Mouse (Mus musculus) cerebellum, adult 11 months (tissue): ENCODE measurements around the gene Frrs1.
A peak's percentile ranks its signal among the peaks of the same experiment; 100 is the strongest.
"Not testable (repeated sequence)": the region's sequence is repeated elsewhere in the genome, so short reads cannot be mapped to it uniquely, and the experiment has no call there.

Source experiments
- DNase-seq: peaks from one replicate; pipeline ENCODE4 v3.0.0; 2022

Frrs1 gene

DNA sequence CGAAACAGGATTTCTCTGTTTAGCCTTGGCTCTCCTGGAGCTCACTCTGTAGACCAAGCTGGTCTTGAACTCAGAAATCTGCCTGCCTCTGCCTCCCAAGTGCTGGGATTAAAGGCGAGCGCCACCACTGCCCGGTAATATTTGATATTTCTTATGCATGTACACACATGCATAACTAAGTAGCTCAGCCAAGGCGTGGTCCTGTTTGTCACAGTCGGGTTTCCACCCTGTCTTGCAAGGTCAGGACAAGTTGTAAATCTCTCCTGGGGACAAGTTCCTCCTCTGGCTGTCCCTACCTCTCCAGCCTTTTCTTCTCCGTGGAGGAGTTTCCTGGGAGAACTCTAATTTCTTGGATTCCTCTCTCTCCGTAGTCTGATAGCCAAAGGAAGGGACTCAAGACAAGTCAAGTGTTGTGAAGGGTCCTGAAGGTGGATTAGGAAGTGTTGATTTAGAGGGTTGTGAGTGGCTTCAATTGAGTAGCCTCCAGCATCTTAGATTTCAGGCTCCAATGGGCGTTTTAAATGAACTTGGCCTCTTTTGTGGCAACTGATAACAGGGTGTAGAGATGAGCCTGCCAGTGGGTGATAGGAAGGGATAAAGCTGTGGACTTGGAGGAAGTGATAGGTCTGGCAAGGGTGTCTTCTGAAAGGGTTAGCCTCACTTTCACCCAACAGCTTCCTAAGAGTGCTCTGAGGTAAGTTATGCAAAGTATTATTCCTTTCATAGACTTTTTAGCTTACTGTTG, at the start of gene Frrs1:
Gene Frrs1, plus strand, starts transcription at position 524 of the 745 bp plus-strand sequence.
- DNase-seq = no peak

DNA sequence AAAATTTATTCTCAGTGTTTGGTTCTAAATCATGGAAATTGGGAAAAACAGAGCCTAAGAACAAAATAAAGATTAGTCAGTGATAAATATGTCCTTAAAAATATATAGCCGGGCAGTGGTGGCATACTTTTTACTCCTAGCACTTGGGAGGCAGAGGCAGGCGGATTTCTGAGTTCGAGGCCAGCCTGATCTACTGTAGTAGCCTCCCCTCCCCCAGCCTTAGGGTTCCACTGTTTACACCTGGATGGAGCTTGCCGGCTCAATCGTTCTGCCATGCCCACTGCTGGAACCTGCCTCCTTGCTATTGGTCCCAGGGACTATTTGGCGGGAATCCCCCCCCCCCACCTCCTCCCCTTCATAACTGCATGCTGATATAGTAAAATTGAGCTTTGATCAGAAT, 48.9 kb upstream of the Frrs1 start:
- not testable (repeated sequence) for DNase-seq

- no peak for DNase-seq
Observed at GRCm38 (mm10) chr3:116812946-116813345, 46.3 kb upstream of the Frrs1 start.

GRCm38 (mm10) chr3:116815305-116815797, 43.9 kb upstream of the Frrs1 start:
- no peak for DNase-seq

GRCm38 (mm10) chr3:116815916-116816315, 43.3 kb upstream of the Frrs1 start:
- DNase-seq = no peak

DNA sequence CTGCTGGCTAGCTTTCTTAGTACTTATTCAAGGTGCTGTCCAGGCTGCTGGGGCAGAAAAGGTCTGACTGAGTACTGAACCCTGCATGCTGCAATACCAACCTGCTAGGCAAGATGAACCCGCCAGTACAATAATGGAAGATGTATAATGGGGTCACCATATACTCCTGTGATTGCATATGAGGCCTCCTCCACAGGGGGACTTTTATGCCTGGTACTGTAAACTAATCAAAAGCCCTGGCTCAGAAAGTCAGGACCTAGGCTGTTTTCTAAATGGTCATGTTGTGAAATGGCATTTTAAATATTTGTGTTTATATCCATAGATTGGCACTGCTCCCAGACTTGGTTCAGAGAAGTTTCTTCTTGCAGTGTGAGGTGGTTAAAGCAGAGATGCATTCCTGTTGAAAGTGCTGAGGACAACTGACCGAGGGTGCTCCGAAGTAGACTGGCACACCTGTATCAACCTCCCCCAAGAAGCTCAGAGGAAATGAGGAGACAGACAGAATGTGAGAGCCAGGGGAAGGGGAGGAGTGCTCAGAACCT, 42.5 kb upstream of the Frrs1 start:
- DNase-seq = no peak

DNA sequence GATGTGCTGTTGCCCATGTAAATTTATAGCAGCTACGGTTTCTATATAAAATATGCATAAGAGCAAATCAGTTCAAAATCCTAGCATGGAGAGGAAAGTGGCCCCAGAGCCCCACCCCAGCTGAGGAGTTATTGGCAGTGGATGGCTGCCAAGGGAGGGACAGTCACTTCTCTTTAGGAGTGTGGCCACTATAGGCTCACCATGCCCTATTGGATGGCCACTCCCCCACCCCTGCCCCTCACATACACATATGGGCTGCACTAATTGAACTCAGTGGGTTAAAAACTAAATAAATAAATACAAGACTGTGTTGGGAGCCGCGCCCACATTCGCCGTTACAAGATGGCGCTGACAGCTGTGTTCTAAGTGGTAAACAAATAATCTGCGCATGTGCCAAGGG, 42.0 kb upstream of the Frrs1 start:
- no peak for DNase-seq

DNA sequence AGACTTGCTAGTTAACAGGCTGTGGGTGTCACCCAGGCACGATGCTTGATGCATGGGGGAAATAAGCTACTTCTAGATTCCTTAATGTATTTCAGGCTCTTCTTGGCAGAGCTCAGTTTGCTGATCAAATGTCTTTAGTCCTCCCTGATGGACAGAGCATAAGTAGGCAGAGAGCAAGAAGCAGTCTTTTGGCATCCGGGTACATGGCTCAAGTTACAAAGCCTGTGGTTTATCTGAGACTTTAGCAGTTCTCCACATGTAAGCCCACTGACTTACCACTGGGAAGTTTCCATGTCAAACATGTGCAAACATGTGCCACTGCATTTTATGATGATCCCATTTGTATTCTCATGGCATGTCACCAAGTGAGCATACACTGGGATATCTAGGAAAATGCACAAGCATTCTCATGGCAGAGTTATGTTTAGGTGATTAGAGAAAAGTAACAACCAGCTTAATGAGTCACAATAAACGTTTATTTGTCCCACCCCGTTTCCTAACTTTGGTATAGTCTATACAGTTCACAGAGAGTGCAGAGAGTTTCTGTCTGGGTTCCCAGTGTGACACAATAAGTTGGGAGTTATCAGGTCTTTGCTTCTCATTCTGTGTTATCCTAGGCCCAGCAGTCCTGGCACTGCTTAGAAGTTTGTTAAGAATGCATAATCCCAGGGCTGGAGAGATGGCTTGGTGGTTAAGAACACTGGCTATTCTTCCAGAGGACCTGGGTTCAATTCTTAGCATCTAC, 32.6 kb upstream of the Frrs1 start:
- no peak for DNase-seq

GRCm38 (mm10) chr3:116829274-116829920, 29.9 kb upstream of the Frrs1 start:
- no peak for DNase-seq

DNA sequence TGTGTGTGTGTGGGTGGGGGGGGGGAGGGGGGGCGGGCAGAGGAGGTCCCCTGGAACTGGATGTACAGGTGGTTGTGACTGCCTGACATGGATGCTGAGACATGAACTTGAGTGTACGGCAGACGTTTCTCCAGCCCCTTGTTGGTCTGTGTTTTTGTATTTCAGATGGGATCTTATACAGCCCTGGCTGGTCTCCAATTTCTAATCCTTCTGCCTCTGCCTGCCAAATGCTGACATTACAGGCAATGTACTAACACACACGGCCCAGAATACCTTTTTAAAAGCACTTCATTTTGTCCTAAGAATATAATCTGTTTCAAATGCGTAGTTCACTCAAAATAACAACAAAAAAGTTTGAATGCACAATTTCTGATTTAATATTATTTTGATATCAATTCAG, 27.9 kb upstream of the Frrs1 start:
- no peak for DNase-seq

- no peak for DNase-seq
Observed at GRCm38 (mm10) chr3:116832526-116833310, 26.5 kb upstream of the Frrs1 start.

DNA sequence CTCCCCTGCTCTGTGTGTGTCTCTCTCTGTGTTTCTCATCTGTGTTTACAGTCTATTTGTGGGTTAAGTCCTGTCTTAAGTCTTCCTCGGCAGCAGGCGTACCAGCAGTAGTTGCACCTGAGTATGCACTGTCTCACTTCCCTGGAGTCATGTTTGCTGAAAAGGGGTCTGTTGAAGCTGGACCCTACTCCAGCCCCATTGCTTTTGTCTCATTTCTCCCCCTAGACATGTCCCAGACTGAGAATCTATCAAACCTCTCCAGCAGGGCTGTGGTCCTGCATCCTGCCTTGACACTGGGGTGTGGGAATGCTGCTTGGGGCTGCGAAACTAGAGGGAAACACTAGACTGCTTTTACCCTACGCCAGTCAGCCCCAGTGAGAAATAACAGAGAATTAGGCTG, 25.8 kb upstream of the Frrs1 start:
- DNase-seq = no peak

DNA sequence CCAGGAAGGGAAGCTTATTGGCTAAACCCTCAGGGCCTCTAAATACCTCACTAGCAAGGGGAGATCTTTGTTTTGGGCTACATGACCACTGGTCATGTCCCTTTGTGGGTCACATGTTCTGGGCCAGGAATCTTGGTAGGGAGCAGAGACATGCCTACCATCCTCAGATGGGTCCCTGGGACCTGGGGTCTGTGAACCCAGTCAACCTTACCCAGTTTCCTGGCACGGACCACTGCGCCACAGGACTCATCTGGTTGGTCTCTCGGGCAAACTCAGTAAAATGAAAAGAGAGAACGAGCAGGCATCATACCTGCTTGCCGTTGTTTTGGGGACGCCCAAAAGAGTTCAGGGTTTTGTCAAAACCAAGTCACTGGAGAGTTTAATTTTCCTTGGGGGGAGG, 25.0 kb upstream of the Frrs1 start:
- no peak for DNase-seq

DNA sequence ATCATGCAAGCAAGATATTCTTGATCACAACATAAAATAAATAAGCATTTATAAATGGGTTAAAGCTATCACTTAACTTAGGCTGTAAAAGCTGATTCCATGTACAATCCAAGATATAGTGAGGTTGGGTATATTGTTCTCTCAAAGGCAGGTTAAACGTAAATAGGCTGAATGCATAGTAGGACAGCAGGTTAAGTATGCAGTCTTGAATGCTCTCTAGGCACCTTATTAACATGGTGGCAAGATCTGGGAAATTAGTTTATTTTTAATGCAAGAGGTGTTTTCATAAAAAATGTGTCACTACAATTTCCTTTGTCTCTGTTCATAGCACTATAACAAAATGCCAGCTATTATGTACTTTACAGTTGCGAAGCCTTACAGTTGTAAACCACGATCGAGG, 23.9 kb upstream of the Frrs1 start:
- no peak for DNase-seq

- DNase-seq = peak; percentile 72
Observed at GRCm38 (mm10) chr3:116835770-116836680, 23.2 kb upstream of the Frrs1 start.

DNA sequence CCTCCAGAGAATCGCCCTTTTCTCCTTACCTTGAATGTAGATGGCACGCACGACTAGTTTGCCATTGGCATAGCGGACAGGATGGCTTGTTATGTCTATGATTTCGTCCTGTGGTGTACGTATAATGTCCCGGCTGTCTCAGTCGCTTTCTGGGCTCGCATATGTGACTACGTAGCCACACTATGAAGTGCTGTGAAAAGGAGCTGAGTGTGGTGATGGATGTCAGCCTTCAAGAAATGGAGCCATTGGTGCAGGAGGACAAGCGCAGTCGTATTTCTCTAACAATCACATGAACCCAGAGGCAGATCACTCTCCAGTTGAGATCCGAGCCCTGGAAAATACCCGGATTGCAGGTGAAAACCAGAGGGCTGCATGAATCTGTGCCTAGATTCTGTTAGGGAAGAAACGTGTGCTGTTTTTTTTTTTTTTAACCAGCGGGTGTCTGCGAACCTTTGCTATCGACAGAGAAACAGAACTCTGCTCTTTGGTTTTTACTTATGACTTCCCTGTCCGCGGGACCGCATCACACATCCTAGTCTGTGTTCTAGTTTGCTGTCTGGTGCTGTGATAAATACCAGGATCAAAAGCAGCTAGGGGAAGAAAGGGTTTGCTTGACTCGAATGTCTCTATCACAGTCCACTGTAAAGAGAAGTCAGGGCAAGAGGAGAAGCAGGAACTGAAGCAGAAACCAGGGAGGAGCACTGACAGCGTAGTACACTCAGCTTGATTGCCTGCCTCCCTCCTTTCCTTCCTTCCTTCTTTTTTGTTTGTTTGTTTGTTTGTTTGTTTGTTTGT, 22.4 kb upstream of the Frrs1 start:
- DNase-seq = no peak

- DNase-seq = no peak
Observed at GRCm38 (mm10) chr3:116841311-116841710, 18.0 kb upstream of the Frrs1 start.

DNA sequence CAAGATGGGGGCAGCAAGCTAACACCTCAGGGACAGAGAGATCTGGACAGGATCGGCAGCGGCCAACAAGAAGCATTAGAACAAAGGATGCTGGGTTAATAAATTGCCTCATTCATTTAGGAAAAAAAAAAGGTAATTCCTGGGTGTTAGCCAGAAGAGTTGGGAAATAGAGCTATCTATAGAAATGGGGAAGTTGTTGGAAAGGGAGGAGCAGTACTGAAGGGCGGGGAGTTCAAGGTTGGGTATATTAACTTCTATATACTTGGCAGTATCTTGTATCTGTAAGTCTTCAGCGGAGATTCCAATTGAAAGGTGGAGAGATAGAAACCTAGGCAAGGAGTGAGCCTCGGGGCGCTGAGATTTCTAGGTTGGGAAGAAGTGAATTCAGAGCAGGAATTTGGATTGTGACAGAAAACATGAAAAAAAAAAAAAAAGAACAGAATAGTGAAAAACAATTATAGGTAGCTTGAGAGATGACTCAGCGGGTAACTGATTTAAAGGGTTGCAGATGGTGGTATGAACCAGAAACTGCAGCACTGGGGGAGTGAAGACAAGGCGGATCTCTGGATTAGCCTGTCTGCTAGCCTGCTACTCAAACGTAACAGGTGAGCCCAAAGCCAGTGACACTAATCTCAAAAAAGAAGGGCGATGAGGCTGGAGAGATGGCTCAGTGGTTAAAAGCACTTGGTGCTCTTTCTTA, 14.2 kb upstream of the Frrs1 start:
- no peak for DNase-seq

DNA sequence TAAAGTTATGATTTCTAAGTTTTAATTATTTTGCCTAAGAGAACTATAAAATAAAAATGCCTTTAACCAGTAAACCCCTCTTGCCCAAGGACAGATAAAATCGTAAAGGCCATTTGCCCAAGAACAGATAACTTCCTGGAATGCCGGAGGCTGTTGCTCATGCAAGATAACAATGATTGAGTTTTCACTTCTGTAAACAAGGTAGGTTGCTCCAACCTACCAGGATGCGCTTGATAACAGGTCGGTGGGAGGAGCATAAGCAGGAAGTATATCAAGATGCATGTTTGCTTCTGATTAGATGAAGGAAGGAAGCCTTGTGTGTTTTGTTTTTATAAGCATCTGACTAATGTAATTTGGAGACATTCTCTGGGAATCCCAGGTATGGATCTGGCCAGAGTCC, 13.2 kb upstream of the Frrs1 start:
- DNase-seq = no peak

DNA sequence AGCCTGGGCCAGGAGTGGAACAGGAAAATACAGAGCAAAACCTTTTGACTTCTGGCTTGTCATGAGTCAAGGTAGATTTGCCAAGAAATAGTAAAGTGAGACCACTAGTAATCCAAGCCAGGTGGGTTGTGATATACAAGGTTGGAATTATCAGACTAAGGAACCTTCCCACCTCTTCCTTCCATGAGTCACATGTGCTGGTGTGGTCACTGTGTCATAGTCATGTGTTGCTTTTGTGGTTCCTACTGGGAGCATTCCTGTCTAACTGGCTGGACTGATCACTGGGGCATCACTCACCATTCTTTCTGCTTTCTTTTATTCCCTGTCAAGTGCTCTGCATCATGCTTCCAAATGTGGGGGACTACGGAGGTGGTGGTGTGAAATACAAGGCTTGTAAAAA, 11.2 kb upstream of the Frrs1 start:
- no peak for DNase-seq
